Mouse (Mus musculus) E14TG2a.4 (cell line): ENCODE measurements at regions not wholly inside any gene's neighbourhood (a gene's known extent, or its start where the extent isn't known, plus 50 kb on each side); places are given as distances from the start of the nearest gene placed in this dataset.

Source experiments
- CTCF ChIP-seq: conservative IDR thresholded peaks from 2 replicates; pipeline ENCODE4 v1.5.1; 2014; ENCODE audit warnings: low read length
- NANOG ChIP-seq: IDR thresholded peaks from 2 replicates; pipeline ENCODE4 v1.6.1; 2014; ENCODE audit warnings: borderline replicate concordance, low read length, mixed read lengths

- TF ChIP-seq CTCF, result no peak
- TF ChIP-seq NANOG, result no peak
Measured at GRCm38 (mm10) chr15:59805771-59806170, 210.6 kb downstream of the 4933412E24Rik start.
